Mouse (Mus musculus): ENCODE measurements around the gene Stag2. TPM values are rescaled to one million over a fixed set of nuclear protein-coding genes. Genes with fewer than 3 reads are reported as not detected.
A peak's percentile ranks its signal among the peaks of the same experiment; 100 is the strongest.

The Stag2 gene
- polyA plus RNA-seq, 1 experiment: 4.9 TPM

DNA sequence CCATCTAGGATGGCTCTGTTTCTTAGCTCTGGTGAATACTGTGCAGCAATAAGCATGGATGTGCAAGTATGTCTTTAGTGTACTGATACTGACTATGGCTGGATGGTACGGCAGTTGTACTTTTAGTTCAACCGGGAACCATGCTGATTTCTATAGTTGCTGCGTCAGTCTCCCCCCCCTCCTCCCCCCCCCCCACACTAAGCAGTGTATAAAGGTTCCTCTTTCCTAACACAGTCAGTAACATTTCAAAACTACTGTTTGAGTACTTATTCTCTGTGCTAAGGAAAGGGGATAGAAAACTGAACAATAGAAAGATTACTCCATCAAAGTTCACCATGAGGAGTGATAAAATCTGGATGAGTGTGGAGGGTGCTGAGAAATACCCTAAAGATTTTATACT lies 6.5 kb upstream of the Stag2 start:
- no peaks in the 10 kb centered on the region for H3K4me1 ChIP-seq (ENCODE audit: control insufficient read depth, insufficient read depth, insufficient read length)
- no peaks in the 10 kb centered on the region for H3K36me3 ChIP-seq (ENCODE audit: control insufficient read depth, insufficient read depth, low read length)
- TF ChIP-seq POLR2A (IDR thresholded peaks at IDR 0.05; ENCODE audit: low read depth, low read length): no peak
- no peak for TF ChIP-seq CTCF (IDR thresholded peaks at IDR 0.05; ENCODE audit: extremely low read depth, insufficient read depth, insufficient read length, insufficient replicate concordance)
- no peaks in the 10 kb centered on the region for H3K27me3 ChIP-seq (ENCODE audit: control insufficient read depth, insufficient read depth, low read length)
- H3K27ac ChIP-seq (ENCODE audit: insufficient read depth, low read length): no peak overlapping the region
- no peak overlapping the region for H3K4me3 ChIP-seq (ENCODE audit: extremely low read depth, insufficient read depth, insufficient read length)
- no peak for DNase-seq (ENCODE audit: low read depth in 1 of 2, low spot score in 2 of 2)
- 36% methylated on average over 3 of the region's 3 CpGs for WGBS

GRCm38 (mm10) chrX:42143991-42144390 lies 5.1 kb upstream of the Stag2 start:
- no peak for TF ChIP-seq POLR2A (IDR thresholded peaks at IDR 0.05; ENCODE audit: low read depth, low read length)
- no peak for TF ChIP-seq CTCF (IDR thresholded peaks at IDR 0.05; ENCODE audit: extremely low read depth, insufficient read depth, insufficient read length, insufficient replicate concordance)
- WGBS: 81% methylated on average over 4 of the region's 4 CpGs
- no peak overlapping the region for H3K27ac ChIP-seq (ENCODE audit: insufficient read depth, low read length)
- H3K36me3 ChIP-seq (ENCODE audit: control insufficient read depth, insufficient read depth, low read length): no peaks in the 10 kb centered on the region
- DNase-seq (ENCODE audit: low read depth in 1 of 2, low spot score in 2 of 2): no peak
- H3K27me3 ChIP-seq (ENCODE audit: control insufficient read depth, insufficient read depth, low read length): no peaks in the 10 kb centered on the region
- no peak overlapping the region for H3K4me3 ChIP-seq (ENCODE audit: extremely low read depth, insufficient read depth, insufficient read length)
- H3K4me1 ChIP-seq (ENCODE audit: control insufficient read depth, insufficient read depth, insufficient read length): no peaks in the 10 kb centered on the region

DNA sequence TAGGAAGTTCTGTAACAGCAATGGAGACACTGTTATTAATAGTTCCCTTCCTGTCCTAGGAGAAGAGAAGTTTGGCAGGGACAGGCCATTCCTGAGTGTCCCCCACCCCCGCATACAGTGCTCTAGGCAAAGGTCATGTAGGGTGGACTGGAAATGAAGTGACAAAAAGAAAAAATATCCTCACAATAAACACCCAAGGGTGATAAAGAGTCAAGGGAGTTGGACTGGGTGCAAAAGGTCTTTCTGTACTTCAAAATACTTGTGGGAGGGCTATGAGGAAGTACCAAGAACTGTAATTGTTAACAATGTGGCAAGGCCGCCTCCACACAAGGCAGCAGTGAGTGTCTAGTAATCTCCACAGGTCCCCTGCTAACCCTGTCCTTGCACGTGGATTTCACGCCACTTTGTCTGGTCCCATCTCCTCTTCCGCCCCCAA lies 1.1 kb upstream of the Stag2 start:
- H3K27me3 ChIP-seq (ENCODE audit: control insufficient read depth, insufficient read depth, low read length): no peaks in the 10 kb centered on the region
- peak overlapping the region; percentile 66 for H3K27ac ChIP-seq (ENCODE audit: insufficient read depth, low read length)
- 45% methylated on average over 5 of the region's 5 CpGs for WGBS
- TF ChIP-seq POLR2A (IDR thresholded peaks at IDR 0.05; ENCODE audit: low read depth, low read length) (no peak), CTCF (IDR thresholded peaks at IDR 0.05; ENCODE audit: extremely low read depth, insufficient read depth, insufficient read length, insufficient replicate concordance) (no peak)
- H3K36me3 ChIP-seq (ENCODE audit: control insufficient read depth, insufficient read depth, low read length): no peaks in the 10 kb centered on the region
- H3K4me1 ChIP-seq (ENCODE audit: control insufficient read depth, insufficient read depth, insufficient read length): no peaks in the 10 kb centered on the region
- H3K4me3 ChIP-seq (ENCODE audit: extremely low read depth, insufficient read depth, insufficient read length): peak overlapping the region; percentile 67; the same call in 1 of the 2 replicates
- peak in 1 of 2 experiments; percentile 14 for DNase-seq (ENCODE audit: low read depth in 1 of 2, low spot score in 2 of 2)

DNA sequence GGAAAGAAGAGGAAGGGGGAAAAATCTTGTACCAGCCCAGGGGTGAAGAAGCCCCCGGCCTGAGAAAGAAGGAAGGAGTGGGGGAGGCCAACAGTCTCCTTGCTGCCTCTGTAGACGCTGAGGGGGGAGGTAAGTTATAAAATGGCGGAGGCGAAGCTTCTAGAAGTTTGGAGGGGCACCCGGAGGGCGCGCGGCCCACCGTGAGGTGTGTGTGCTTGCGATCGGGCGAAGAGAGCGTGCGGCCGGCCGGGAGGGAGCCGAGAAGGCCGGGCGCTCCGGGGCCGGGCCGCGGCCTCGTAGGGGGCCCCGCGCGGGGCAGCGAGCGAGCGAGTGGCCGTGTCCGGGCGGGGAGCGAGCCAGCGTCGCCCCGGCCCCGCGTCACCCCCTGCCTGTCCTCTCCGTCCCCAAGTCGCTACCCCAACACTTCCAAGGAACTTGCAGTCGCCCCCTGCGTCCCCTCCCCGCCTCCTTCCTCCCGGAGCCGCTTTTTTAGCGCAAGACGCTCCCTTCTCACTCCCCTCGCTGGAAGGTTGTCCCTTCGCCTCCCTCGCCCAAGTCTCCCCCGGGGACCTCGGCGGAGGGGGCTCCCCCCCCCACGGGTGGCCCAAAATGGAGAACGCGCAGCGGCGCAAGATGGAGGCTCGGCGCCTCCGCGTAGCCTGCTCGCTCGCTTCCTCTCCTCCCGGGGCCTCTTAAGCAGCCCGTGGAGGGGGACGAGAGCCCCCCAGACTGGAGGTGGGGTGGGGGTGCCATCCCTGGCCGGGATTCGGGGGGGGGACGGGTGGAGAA lies 634 bp downstream of the Stag2 start:
- peak overlapping the region; percentile 99 for H3K27ac ChIP-seq (ENCODE audit: insufficient read depth, low read length)
- peak; percentile 32 to 55 for DNase-seq (ENCODE audit: low read depth in 1 of 2, low spot score in 2 of 2)
- WGBS: 41% methylated on average over 62 of the region's 71 CpGs

GRCm38 (mm10) chrX:42150346-42151023 lies 1.4 kb downstream of the Stag2 start:
- Histone ChIP-seq H3K4me1 (ENCODE audit: control insufficient read depth, insufficient read depth, insufficient read length) (no peaks in the 10 kb centered on the region), H3K27me3 (ENCODE audit: control insufficient read depth, insufficient read depth, low read length) (no peaks in the 10 kb centered on the region), H3K4me3 (ENCODE audit: extremely low read depth, insufficient read depth, insufficient read length) (peak overlapping the region; percentile 98), H3K27ac (ENCODE audit: insufficient read depth, low read length) (peak overlapping the region; percentile 99), H3K36me3 (ENCODE audit: control insufficient read depth, insufficient read depth, low read length) (no peaks in the 10 kb centered on the region)
- peak; percentile 54 to 63 for DNase-seq (ENCODE audit: low read depth in 1 of 2, low spot score in 2 of 2)
- TF ChIP-seq POLR2A (IDR thresholded peaks at IDR 0.05; ENCODE audit: low read depth, low read length): no peak; the same call in none of the 2 replicates
- no peak for TF ChIP-seq CTCF (IDR thresholded peaks at IDR 0.05; ENCODE audit: extremely low read depth, insufficient read depth, insufficient read length, insufficient replicate concordance)
- 26% methylated on average over 26 of the region's 40 CpGs for WGBS

More for the DNA sequence above, 634 bp downstream of the Stag2 start:
- no peaks in the 10 kb centered on the region for H3K4me1 ChIP-seq (ENCODE audit: control insufficient read depth, insufficient read depth, insufficient read length)
- H3K4me3 ChIP-seq (ENCODE audit: extremely low read depth, insufficient read depth, insufficient read length): peak overlapping the region; percentile 98
- TF ChIP-seq CTCF (IDR thresholded peaks at IDR 0.05; ENCODE audit: extremely low read depth, insufficient read depth, insufficient read length, insufficient replicate concordance) (no peak), POLR2A (IDR thresholded peaks at IDR 0.05; ENCODE audit: low read depth, low read length) (peak; percentile 17; the same call in 1 of the 2 replicates)
- H3K27me3 ChIP-seq (ENCODE audit: control insufficient read depth, insufficient read depth, low read length): no peaks in the 10 kb centered on the region
- no peaks in the 10 kb centered on the region for H3K36me3 ChIP-seq (ENCODE audit: control insufficient read depth, insufficient read depth, low read length)

DNA sequence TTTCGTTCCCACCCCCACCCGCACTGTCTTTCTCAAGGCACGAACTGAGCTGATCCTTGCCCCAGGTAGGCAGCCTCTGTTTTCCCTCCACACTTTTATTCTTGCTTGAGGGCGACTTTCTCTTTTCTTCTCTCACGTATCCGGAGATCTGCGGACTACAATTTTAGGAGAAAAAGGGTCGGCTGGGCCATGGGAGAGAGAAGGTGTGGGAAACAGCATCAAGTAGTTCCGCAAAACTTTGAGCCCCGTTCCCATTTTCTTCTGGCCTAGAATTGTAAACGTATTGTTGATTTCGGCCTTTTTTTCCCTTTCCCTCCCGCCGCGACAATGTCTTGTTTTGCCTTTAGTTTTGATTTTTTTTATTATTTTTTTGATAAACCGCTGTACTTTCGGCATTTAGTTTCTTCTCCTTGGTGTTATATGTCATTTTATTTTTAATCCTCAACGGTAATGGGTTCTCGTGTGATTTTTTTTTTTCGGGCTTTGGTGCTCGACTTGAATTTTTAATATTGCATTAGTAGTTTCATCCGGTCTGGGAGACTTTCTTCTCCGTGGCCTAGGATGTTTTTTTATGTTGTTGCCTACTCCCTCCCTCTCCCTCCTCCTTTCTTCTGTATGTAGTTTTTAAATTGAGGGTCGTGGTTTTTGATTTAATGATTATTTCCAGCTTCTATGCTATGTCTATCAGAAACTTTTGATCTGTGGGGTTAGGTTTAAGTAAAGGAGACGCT lies 2.1 kb downstream of the Stag2 start:
- no peaks in the 10 kb centered on the region for H3K27me3 ChIP-seq (ENCODE audit: control insufficient read depth, insufficient read depth, low read length)
- H3K36me3 ChIP-seq (ENCODE audit: control insufficient read depth, insufficient read depth, low read length): no peaks in the 10 kb centered on the region
- WGBS: 20% methylated on average over 25 of the region's 25 CpGs
- H3K4me1 ChIP-seq (ENCODE audit: control insufficient read depth, insufficient read depth, insufficient read length): no peaks in the 10 kb centered on the region; the same call in 1 of the 2 replicates
- TF ChIP-seq CTCF (IDR thresholded peaks at IDR 0.05; ENCODE audit: extremely low read depth, insufficient read depth, insufficient read length, insufficient replicate concordance): no peak
- no peak for TF ChIP-seq POLR2A (IDR thresholded peaks at IDR 0.05; ENCODE audit: low read depth, low read length)
- no peak for DNase-seq (ENCODE audit: low read depth in 1 of 2, low spot score in 2 of 2)
- peak overlapping the region; percentile 98 for H3K27ac ChIP-seq (ENCODE audit: insufficient read depth, low read length)
- peak overlapping the region; percentile 98 for H3K4me3 ChIP-seq (ENCODE audit: extremely low read depth, insufficient read depth, insufficient read length)

Measured in spleen, adult 2 months (tissue).